Mouse (Mus musculus): Measurements from ENCODE around the gene St14. TPM values are rescaled to one million over a fixed set of nuclear protein-coding genes. Genes with fewer than 3 reads are reported as not detected.

St14 gene
- total and polyA plus RNA-seq, 3 experiments = 0.25 to 1.2 (median 0.55) TPM

GRCm38 (mm10) chr9:31130357-31131204 lies 1.1 kb downstream of the St14 start:
- WGBS = 14% methylated on average over 26 of the region's 26 CpGs
- intact Hi-C loops (cut with DNase I) = no loop called here

GRCm38 (mm10) chr9:31129956-31130355 lies 1.7 kb downstream of the St14 start:
- Histone ChIP-seq H3K36me3 (ENCODE audit: control insufficient read depth, insufficient read depth, low read length) (no peaks in the 10 kb centered on the region), H3K27me3 (ENCODE audit: control insufficient read depth, insufficient read depth, low read length) (peaks cover 8% of the 10 kb centered on the region), H3K4me3 (no peak overlapping the region), H3K4me1 (ENCODE audit: control insufficient read depth, insufficient read depth, low read length) (peaks cover 2% of the 10 kb centered on the region), H3K9ac (ENCODE audit: low read depth, low read length) (no peak overlapping the region), H3K79me2 (replicated peaks; ENCODE audit: control insufficient read depth, insufficient read depth, low read length) (no peaks in the 10 kb centered on the region), H3K27ac (no peak overlapping the region)
- intact Hi-C loops (cut with DNase I) = no loop called here
- DNase-seq = no peak
- 50% methylated on average over 8 of the region's 8 CpGs for WGBS
- no peak for TF ChIP-seq CTCF (IDR thresholded peaks at IDR 0.05)
- TF ChIP-seq EP300 (IDR thresholded peaks at IDR 0.05; ENCODE audit: insufficient read depth, low read depth, low read length) = no peak
- TF ChIP-seq POLR2A (IDR thresholded peaks at IDR 0.05; ENCODE audit: insufficient read depth, low read depth, low read length) = no peak

More at GRCm38 (mm10) chr9:31130357-31131204, 1.1 kb downstream of the St14 start:
- Histone ChIP-seq H3K9ac (ENCODE audit: low read depth, low read length) (no peak overlapping the region), H3K79me2 (replicated peaks; ENCODE audit: control insufficient read depth, insufficient read depth, low read length) (no peaks in the 10 kb centered on the region), H3K27me3 (ENCODE audit: control insufficient read depth, insufficient read depth, low read length) (peaks cover 8% of the 10 kb centered on the region), H3K4me1 (ENCODE audit: control insufficient read depth, insufficient read depth, low read length) (peaks cover 2% of the 10 kb centered on the region), H3K27ac (no peak overlapping the region), H3K4me3 (peak overlapping the region; percentile 47), H3K36me3 (ENCODE audit: control insufficient read depth, insufficient read depth, low read length) (no peaks in the 10 kb centered on the region)
- no peak for DNase-seq
- TF ChIP-seq CTCF (IDR thresholded peaks at IDR 0.05) (no peak), EP300 (IDR thresholded peaks at IDR 0.05; ENCODE audit: insufficient read depth, low read depth, low read length) (no peak), POLR2A (IDR thresholded peaks at IDR 0.05; ENCODE audit: insufficient read depth, low read depth, low read length) (no peak)

GRCm38 (mm10) chr9:31127876-31128465 lies 3.7 kb downstream of the St14 start:
- WGBS = 56% methylated on average over 12 of the region's 12 CpGs
- DNase-seq = no peak
- Histone ChIP-seq H3K79me2 (replicated peaks; ENCODE audit: control insufficient read depth, insufficient read depth, low read length) (no peaks in the 10 kb centered on the region), H3K4me3 (no peak overlapping the region), H3K9ac (ENCODE audit: low read depth, low read length) (no peak overlapping the region), H3K27ac (no peak overlapping the region), H3K27me3 (ENCODE audit: control insufficient read depth, insufficient read depth, low read length) (peaks cover 5% of the 10 kb centered on the region), H3K4me1 (ENCODE audit: control insufficient read depth, insufficient read depth, low read length) (peaks cover 2% of the 10 kb centered on the region), H3K36me3 (ENCODE audit: control insufficient read depth, insufficient read depth, low read length) (no peaks in the 10 kb centered on the region)
- intact Hi-C loops (cut with DNase I) = no loop called here
- TF ChIP-seq CTCF (IDR thresholded peaks at IDR 0.05) = no peak
- no peak for TF ChIP-seq POLR2A (IDR thresholded peaks at IDR 0.05; ENCODE audit: insufficient read depth, low read depth, low read length)
- no peak for TF ChIP-seq EP300 (IDR thresholded peaks at IDR 0.05; ENCODE audit: insufficient read depth, low read depth, low read length)

- Histone ChIP-seq H3K4me3 (no peak overlapping the region), H3K4me1 (ENCODE audit: control insufficient read depth, insufficient read depth, low read length) (peaks cover 2% of the 10 kb centered on the region), H3K9ac (ENCODE audit: low read depth, low read length) (no peak overlapping the region), H3K27ac (no peak overlapping the region), H3K79me2 (replicated peaks; ENCODE audit: control insufficient read depth, insufficient read depth, low read length) (no peaks in the 10 kb centered on the region), H3K36me3 (ENCODE audit: control insufficient read depth, insufficient read depth, low read length) (no peaks in the 10 kb centered on the region), H3K27me3 (ENCODE audit: control insufficient read depth, insufficient read depth, low read length) (peaks cover under 1% of the 10 kb centered on the region)
- no peak for DNase-seq
- 59% methylated on average over 7 of the region's 7 CpGs for WGBS
- intact Hi-C loops (cut with DNase I) = no loop called here
- no peak for TF ChIP-seq CTCF (IDR thresholded peaks at IDR 0.05)
- no peak for TF ChIP-seq POLR2A (IDR thresholded peaks at IDR 0.05; ENCODE audit: insufficient read depth, low read depth, low read length)
- TF ChIP-seq EP300 (IDR thresholded peaks at IDR 0.05; ENCODE audit: insufficient read depth, low read depth, low read length) = no peak
Measured at GRCm38 (mm10) chr9:31126079-31126478, 5.6 kb downstream of the St14 start.

- Histone ChIP-seq H3K27ac (no peak overlapping the region), H3K4me1 (ENCODE audit: control insufficient read depth, insufficient read depth, low read length) (no peaks in the 10 kb centered on the region), H3K36me3 (ENCODE audit: control insufficient read depth, insufficient read depth, low read length) (no peaks in the 10 kb centered on the region), H3K79me2 (replicated peaks; ENCODE audit: control insufficient read depth, insufficient read depth, low read length) (no peaks in the 10 kb centered on the region), H3K9ac (ENCODE audit: low read depth, low read length) (no peak overlapping the region), H3K4me3 (no peak overlapping the region), H3K27me3 (ENCODE audit: control insufficient read depth, insufficient read depth, low read length) (no peaks in the 10 kb centered on the region)
- WGBS = 77% methylated on average over 13 of the region's 13 CpGs
- intact Hi-C loops (cut with DNase I) = no loop called here
- TF ChIP-seq EP300 (IDR thresholded peaks at IDR 0.05; ENCODE audit: insufficient read depth, low read depth, low read length) (no peak), CTCF (IDR thresholded peaks at IDR 0.05) (no peak), POLR2A (IDR thresholded peaks at IDR 0.05; ENCODE audit: insufficient read depth, low read depth, low read length) (no peak)
- DNase-seq = no peak
Measured at GRCm38 (mm10) chr9:31122464-31123030, 9.1 kb downstream of the St14 start.

GRCm38 (mm10) chr9:31120533-31120915 lies 11.1 kb downstream of the St14 start:
- H3K27ac ChIP-seq = no peak overlapping the region
- TF ChIP-seq POLR2A (IDR thresholded peaks at IDR 0.05; ENCODE audit: insufficient read depth, low read depth, low read length) = no peak
- TF ChIP-seq EP300 (IDR thresholded peaks at IDR 0.05; ENCODE audit: insufficient read depth, low read depth, low read length) = no peak
- no peak for TF ChIP-seq CTCF (IDR thresholded peaks at IDR 0.05)

More at GRCm38 (mm10) chr9:31120533-31120915, 11.1 kb downstream of the St14 start:
- no peak for DNase-seq
- intact Hi-C loops (cut with DNase I) = no loop called here
- H3K4me1 ChIP-seq (ENCODE audit: control insufficient read depth, insufficient read depth, low read length) = no peaks in the 10 kb centered on the region
- H3K4me3 ChIP-seq = no peak overlapping the region
- no peaks in the 10 kb centered on the region for H3K36me3 ChIP-seq (ENCODE audit: control insufficient read depth, insufficient read depth, low read length)
- no peak overlapping the region for H3K9ac ChIP-seq (ENCODE audit: low read depth, low read length)
- 65% methylated on average over 4 of the region's 4 CpGs for WGBS
- H3K27me3 ChIP-seq (ENCODE audit: control insufficient read depth, insufficient read depth, low read length) = no peaks in the 10 kb centered on the region
- H3K79me2 ChIP-seq (replicated peaks; ENCODE audit: control insufficient read depth, insufficient read depth, low read length) = no peaks in the 10 kb centered on the region
